Mouse (Mus musculus): ENCODE measurements at regions not wholly inside any gene's neighbourhood (a gene's known extent, or its start where the extent isn't known, plus 50 kb on each side); places are given as distances from the start of the nearest gene placed in this dataset.

DNA sequence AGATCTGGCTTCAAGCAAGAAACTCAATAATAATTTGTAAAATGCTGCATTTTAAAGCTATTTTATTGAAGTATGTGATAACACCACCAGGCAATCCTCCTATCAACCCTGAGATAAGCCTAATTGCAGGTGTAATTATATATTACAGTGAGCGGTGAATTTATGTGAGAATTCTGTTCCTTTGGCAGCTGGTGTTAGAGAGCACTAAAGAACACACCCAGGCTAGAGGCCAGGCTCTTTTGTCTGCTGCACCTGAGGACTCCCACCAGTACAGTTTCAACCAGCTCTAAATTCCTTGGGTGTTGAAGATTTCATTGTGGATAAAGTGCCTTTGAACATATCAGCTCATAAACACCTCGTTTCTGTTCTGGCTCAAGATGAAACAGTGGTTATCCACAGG is 77.6 kb upstream of the Kdr start:
- 65% methylated on average over 2 of the region's 2 CpGs for WGBS
- H3K9ac ChIP-seq, result no peak overlapping the region
- no peaks in the 10 kb centered on the region for H3K27me3 ChIP-seq (replicated peaks)
- no peak overlapping the region for H3K4me2 ChIP-seq
- no peak overlapping the region for H3K4me3 ChIP-seq
- no peak for ATAC-seq (replicated peaks)
- H3K36me3 ChIP-seq (replicated peaks), result no peaks in the 10 kb centered on the region
- H3K4me1 ChIP-seq, result no peaks in the 10 kb centered on the region
- H3K9me3 ChIP-seq, result no peaks in the 10 kb centered on the region
- no peak overlapping the region for H3K27ac ChIP-seq

DNA sequence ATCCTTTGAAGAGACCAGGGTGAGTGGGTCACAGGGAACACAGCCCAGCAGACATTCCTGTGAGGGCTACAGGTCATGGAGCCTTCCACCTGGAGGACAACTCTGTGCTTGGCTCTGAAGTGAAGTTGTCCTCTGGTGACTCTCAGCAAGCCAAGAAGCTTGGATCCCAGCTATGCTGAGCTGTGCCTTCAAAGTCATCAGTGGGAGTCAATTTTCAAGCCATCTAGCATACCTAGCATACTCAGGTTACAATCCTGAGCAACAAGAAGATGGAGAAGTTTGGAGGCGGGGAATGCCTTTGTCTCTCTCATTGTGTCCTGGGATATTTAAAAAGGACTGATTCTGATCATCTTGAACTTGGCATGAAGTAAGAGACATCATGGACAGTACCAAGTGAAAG is 74.5 kb upstream of the Kdr start:
- Histone ChIP-seq H3K9me3 (no peaks in the 10 kb centered on the region), H3K4me3 (no peak overlapping the region), H3K36me3 (replicated peaks) (no peaks in the 10 kb centered on the region), H3K4me2 (no peak overlapping the region), H3K27me3 (replicated peaks) (no peaks in the 10 kb centered on the region), H3K4me1 (no peaks in the 10 kb centered on the region), H3K9ac (no peak overlapping the region), H3K27ac (no peak overlapping the region)
- ATAC-seq (replicated peaks), result no peak
- WGBS, result 88% methylated on average over 1 of the region's 1 CpGs

DNA sequence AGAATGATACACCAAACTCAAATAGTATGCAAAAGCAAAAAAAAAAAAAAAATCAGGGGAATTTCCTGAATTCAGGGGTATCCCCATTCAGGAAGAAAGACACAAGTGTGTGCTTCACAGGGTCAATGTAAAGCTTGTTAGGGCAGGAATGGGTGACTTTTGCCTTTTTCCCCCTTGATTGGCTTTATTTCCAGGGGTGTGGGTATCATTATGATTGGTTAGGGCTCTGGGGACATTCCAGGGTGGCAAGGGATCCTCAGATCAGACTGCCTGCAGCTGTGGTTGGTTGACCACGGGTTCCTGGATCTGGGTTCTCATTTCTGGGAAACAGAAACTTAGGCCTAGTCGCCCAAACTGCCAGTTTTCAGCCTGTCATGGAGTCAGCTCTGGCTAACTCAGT is 73.4 kb upstream of the Kdr start:
- H3K36me3 ChIP-seq (replicated peaks), result no peaks in the 10 kb centered on the region
- H3K27ac ChIP-seq, result no peak overlapping the region
- H3K27me3 ChIP-seq (replicated peaks), result no peaks in the 10 kb centered on the region
- no peak overlapping the region for H3K4me2 ChIP-seq
- H3K9ac ChIP-seq, result no peak overlapping the region
- 87% methylated on average over 2 of the region's 2 CpGs for WGBS
- no peaks in the 10 kb centered on the region for H3K4me1 ChIP-seq
- no peak for ATAC-seq (replicated peaks)
- H3K9me3 ChIP-seq, result no peaks in the 10 kb centered on the region
- H3K4me3 ChIP-seq, result no peak overlapping the region

DNA sequence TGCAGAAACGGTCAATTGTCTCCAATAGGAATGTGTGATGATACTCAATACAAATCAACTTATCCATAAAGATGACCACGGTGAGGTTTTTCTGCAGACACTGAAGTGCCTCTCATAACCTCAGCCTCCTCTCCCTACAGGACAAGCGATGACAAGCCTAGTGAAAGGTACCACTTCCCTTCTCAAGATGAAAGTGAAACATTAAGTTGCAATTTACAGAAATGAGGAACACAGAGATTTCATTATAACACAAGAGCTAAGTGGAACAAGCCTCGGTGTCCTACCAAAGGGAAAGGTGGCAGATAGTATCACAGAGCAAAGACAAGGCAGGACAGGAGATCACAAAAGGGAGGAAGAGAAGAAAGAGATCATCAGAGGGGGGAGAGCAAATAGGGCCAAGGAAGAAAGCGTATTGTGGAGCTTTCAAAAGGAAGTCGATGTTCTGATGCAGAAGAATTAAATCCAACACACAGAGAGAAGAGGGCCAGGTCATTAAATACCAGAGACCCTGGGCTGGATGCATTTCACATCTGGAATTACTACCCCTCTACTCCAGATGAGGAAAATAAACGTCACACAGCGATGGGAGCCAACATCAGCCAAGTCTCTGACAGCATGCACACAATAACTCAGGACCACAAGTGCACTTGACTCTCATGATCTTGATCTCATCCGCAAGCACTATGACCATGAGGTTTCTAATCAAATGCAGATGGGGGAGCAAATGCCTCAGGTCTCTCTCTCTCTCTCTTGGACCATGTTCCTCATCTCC is 70.0 kb upstream of the Kdr start:
- Histone ChIP-seq H3K27me3 (replicated peaks) (no peaks in the 10 kb centered on the region), H3K4me2 (no peak overlapping the region), H3K9ac (no peak overlapping the region), H3K4me3 (no peak overlapping the region), H3K27ac (no peak overlapping the region), H3K36me3 (replicated peaks) (no peaks in the 10 kb centered on the region), H3K4me1 (no peaks in the 10 kb centered on the region), H3K9me3 (no peaks in the 10 kb centered on the region)
- 84% methylated on average over 9 of the region's 9 CpGs for WGBS
- ATAC-seq (replicated peaks), result no peak

DNA sequence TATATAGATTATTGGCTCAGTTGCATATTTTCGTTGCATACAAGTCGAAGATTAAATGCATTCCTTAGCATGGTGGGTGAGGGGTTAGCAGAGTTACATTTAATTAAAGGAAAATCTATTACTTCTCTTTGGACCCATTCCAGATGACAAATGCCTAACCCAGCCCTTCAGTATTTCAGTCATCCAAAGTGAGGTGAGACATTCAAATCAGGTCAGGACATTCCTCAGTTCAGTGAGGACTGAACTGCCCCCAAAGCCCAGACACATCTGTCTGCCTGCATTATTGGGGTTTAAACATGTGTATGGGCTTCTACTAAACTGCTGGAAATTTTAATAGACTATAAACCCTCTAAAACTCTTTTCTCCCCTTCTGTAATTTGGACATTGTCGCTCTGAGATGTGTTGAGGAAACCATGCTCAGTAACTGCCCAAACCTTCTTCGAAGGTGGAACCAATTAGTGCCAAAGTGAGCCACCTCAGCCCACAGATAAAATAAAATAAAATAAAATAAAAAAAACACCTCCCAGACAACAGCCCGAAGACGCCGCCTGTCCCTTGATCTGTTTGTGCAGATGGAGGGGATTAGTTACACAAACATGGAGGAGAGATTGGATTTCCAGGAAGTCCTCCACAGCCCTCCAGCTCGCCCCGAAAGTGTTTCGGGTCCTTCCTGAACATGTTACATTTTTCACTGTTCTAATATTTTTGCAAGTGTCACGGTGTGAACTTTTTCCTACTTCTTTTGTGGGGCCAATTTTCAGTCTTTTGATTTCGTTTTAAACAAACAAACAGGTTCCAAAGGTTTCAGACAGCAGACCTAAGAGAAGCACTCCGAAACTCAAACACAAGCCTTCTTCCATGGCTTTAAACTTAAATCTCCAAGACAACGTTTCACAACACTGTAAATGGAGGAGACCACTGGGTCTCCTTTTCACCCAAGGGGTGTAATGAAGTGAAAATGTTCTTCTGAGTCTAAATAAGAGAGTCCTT is 65.6 kb upstream of the Kdr start:
- Histone ChIP-seq H3K27ac (no peak overlapping the region), H3K4me3 (no peak overlapping the region), H3K27me3 (replicated peaks) (no peaks in the 10 kb centered on the region), H3K9me3 (no peaks in the 10 kb centered on the region), H3K4me2 (no peak overlapping the region), H3K9ac (no peak overlapping the region), H3K4me1 (no peaks in the 10 kb centered on the region), H3K36me3 (replicated peaks) (no peaks in the 10 kb centered on the region)
- WGBS, result 82% methylated on average over 14 of the region's 14 CpGs
- ATAC-seq (replicated peaks), result no peak

DNA sequence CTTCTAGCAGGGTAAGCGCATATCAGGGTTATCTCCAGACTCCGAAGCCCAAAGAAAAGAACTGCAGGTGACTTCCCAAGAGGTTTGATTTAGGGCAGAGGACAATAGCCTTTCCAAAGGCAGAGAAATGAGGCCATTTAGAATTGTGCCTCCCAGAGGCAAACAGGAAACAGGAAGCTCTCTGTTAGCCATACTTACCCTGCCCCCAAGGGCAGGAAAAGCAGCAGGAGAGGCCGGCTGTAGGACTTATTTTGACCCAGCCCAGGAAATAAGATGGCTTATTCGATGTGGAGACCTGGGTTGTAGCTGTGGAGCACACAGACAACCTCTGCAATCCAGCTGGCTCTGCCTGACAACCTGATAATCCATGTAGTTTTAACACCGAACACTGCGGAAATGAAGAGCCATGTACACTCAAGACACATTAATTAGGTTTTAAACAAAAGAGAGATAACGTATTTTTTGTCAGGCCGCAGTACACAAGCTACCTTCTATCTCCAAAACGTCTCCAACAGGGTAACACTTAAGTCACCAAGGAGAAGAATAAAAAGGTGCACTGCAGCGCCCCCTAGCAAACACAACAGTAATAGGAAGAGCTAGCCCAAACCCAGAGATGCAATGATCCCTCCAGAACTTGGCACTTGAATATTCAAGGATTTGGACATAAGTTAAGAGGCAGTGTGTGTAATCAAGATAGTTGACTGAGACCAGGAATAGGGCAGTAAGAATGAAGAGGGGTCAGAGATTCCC is 62.4 kb upstream of the Kdr start:
- 70% methylated on average over 10 of the region's 10 CpGs for WGBS
- no peaks in the 10 kb centered on the region for H3K36me3 ChIP-seq (replicated peaks)
- no peaks in the 10 kb centered on the region for H3K9me3 ChIP-seq
- H3K4me1 ChIP-seq, result no peaks in the 10 kb centered on the region
- no peak overlapping the region for H3K27ac ChIP-seq
- no peaks in the 10 kb centered on the region for H3K27me3 ChIP-seq (replicated peaks)
- H3K4me3 ChIP-seq, result no peak overlapping the region
- no peak overlapping the region for H3K9ac ChIP-seq
- no peak for ATAC-seq (replicated peaks)
- no peak overlapping the region for H3K4me2 ChIP-seq

DNA sequence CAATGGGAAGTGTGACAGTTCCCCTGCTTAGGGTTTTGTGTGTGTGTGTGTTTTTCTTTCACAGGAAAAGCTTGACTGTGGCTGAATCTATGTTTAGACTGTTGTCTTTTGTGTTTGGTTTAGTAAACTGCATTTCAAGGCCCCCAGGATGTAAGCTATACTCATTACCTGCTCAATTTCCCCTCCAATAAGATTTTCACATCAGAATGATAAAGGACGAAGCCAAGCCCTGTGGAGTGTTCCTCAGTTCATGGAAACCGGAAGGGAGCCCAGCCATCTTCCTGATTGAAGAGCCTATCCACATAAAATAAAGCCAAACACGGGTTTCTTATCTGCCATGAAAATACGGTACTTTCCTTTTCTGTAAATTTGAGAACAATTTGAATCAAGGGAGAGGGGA is 50.5 kb upstream of the Kdr start:
- Histone ChIP-seq H3K36me3 (replicated peaks) (no peaks in the 10 kb centered on the region), H3K4me1 (no peaks in the 10 kb centered on the region), H3K9me3 (no peaks in the 10 kb centered on the region), H3K4me3 (no peak overlapping the region), H3K27ac (no peak overlapping the region), H3K4me2 (no peak overlapping the region), H3K27me3 (replicated peaks) (no peaks in the 10 kb centered on the region), H3K9ac (no peak overlapping the region)
- no peak for ATAC-seq (replicated peaks)
- 43% methylated on average over 4 of the region's 4 CpGs for WGBS
